Mouse (Mus musculus) heart, adult 2 months (tissue): ENCODE results near the gene Cox6a1. TPM values are rescaled to one million over a fixed set of nuclear protein-coding genes. Genes with fewer than 3 reads are reported as not detected.
"Not testable (repeated sequence)": the region's sequence is repeated elsewhere in the genome, so short reads cannot be mapped to it uniquely, and the experiment has no call there.

ENCODE experiments used
- DNase-seq, 2 experiments: peaks; one replicate each; pipeline ENCODE4 v3.0.0; 2021
- H3K27ac ChIP-seq: fragments of 200-600 bp; 2 replicates; pipeline ENCODE4 v1.8.1; 2022
- H3K27me3 ChIP-seq: fragments of 200-500 bp; 2 replicates; pipeline ENCODE4 v1.6.1; 2012; ENCODE audit warnings: mild to moderate bottlenecking, low read length, inconsistent platforms, mixed read lengths; ENCODE audit not compliant: control insufficient read depth, insufficient read depth
- H3K36me3 ChIP-seq: fragments of 200-500 bp; 2 replicates; pipeline ENCODE4 v1.6.1; 2012; ENCODE audit warnings: low read length, inconsistent platforms; ENCODE audit not compliant: control insufficient read depth, insufficient read depth
- H3K4me1 ChIP-seq: fragments of 200-500 bp; 2 replicates; pipeline ENCODE4 v1.6.1; 2011; ENCODE audit warnings: low read length; ENCODE audit not compliant: control insufficient read depth, insufficient read depth
- H3K4me3 ChIP-seq: fragments of 200-600 bp; 2 replicates; pipeline ENCODE4 v1.8.1; 2022
- H3K79me2 ChIP-seq: fragments of 200-500 bp; replicated peaks from 2 replicates; pipeline ENCODE4 v1.6.1; 2012; ENCODE audit warnings: mild to moderate bottlenecking, inconsistent platforms, low read length, moderate library complexity, mixed read lengths; ENCODE audit not compliant: control insufficient read depth, insufficient read depth
- H3K9ac ChIP-seq: fragments of 200-500 bp; 2 replicates; pipeline ENCODE4 v1.6.1; 2012; ENCODE audit warnings: low read depth, mild to moderate bottlenecking, control low read depth, inconsistent platforms, low read length, mixed read lengths
- CTCF ChIP-seq: fragments of 200-600 bp; IDR thresholded peaks from 2 replicates; pipeline ENCODE4 v1.8.1; 2022; ENCODE audit warnings: antibody characterized with exemption, mild to moderate bottlenecking, moderate library complexity
- EP300 ChIP-seq: fragments of 200-500 bp; IDR thresholded peaks from 2 replicates; pipeline ENCODE4 v1.6.1; 2011; ENCODE audit warnings: low read depth, low read length, control low read depth; ENCODE audit not compliant: insufficient read depth
- POLR2A ChIP-seq: fragments of 200-500 bp; IDR thresholded peaks from 2 replicates; pipeline ENCODE4 v1.6.1; 2011; ENCODE audit warnings: mild to moderate bottlenecking, low read depth, low read length, control low read depth; ENCODE audit not compliant: insufficient read depth
- WGBS: fragments of 180-500 bp; shearing (Covaris S2); methylation state at CpG from one replicate; pipeline ENCODE4 v1.1.7; 2018; 5-methylcytosine and 5-hydroxymethylcytosine counted together
- intact Hi-C: fragments of 180-260 bp; cut with DNase I; formaldehyde crosslinking; loops from one replicate; pipeline ENCODE4 v1.15.1; 2025
- polyA plus RNA-seq: library from polyadenylated mRNA; depleted of rRNA; stranded (reverse); fragments of >200 nt; gene quantifications from 2 replicates; pipeline ENCODE4 v1.2.3, GENCODE M21; 2012
- total RNA-seq, 2 experiments: library from RNA; stranded (reverse); gene quantifications; 2 replicates each; pipeline ENCODE4 v1.2.3; 2021

Gene Cox6a1
- total and polyA plus RNA-seq, 3 experiments, result 232 to 797 (median 256) TPM

DNA sequence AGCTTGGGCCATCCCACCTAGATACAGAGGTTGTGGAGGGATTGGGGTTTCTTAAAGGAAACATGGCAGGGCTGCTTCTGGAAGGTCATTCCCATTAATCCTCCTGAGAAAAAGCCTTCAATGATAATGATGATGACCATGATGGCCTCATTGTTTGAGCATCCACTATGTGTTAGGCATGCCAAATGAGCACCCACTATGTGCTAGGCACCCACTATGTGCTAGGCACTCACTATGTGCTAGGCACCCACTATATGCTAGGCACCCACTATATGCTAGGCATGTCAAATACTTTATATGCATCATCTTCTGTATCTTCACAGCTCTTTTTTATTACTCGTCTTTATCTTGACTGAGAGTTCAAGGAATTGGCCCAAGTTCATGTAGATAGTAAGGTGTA, 44.2 kb upstream of the Cox6a1 start:
- intact Hi-C loops, result no loop called here
- Histone ChIP-seq H3K4me3 (no peak overlapping the region), H3K4me1 (no peaks in the 10 kb centered on the region), H3K27ac (no peak overlapping the region), H3K9ac (no peak overlapping the region), H3K36me3 (no peaks in the 10 kb centered on the region), H3K27me3 (no peaks in the 10 kb centered on the region), H3K79me2 (no peaks in the 10 kb centered on the region)
- TF ChIP-seq EP300, result no peak
- TF ChIP-seq POLR2A, result no peak
- no peak for TF ChIP-seq CTCF
- 61% methylated on average over 1 of the region's 1 CpGs for WGBS
- DNase-seq, result no peak

DNA sequence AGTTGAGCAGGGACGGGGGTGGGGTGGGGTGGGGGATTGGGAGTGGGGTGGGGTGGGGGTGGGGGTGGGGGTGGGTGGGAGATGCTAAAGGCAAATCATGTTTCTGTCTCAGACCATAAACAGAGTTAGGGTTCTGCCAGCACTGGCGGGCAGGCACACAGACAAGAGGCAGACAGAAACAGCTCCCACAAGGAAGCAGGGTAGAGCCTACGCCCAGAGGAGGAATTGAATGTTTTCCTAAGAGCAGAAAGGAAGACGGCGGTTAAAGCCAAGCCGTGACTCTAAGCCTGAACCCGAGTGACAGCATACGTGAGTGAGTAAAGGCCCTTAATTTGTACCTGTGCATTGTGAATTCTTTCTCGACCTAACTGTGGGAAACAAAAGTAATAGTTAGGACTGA, 43.2 kb upstream of the Cox6a1 start:
- 23% methylated on average over 9 of the region's 9 CpGs for WGBS

DNA sequence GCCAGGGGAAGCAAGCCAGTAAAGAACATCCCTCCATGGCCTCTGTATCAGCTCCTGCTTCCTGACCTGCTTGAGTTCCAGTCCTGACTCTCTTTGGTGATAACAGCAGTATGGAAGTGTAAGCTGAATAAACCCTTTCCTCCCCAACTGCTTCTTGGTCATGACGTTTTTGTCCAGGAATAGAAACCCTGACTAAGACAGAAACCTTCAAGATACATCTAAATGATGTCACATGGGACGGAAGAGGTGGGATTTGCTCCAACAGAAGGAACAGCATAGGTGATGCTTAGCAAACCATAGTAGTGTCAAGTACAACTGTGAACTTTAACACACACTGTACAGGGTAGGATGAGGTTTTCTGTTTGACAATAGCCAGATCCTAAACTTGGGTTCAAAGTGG, 30.1 kb upstream of the Cox6a1 start:
- H3K27me3 ChIP-seq, H3K4me3 ChIP-seq, H3K4me1 ChIP-seq, H3K79me2 ChIP-seq, H3K36me3 ChIP-seq, DNase-seq, H3K9ac ChIP-seq, intact Hi-C loops, H3K27ac ChIP-seq: not testable (repeated sequence)
- WGBS, result 52% methylated on average over 2 of the region's 2 CpGs

More for the DNA sequence above, 43.2 kb upstream of the Cox6a1 start:
- Histone ChIP-seq H3K4me1 (no peaks in the 10 kb centered on the region), H3K36me3 (no peaks in the 10 kb centered on the region), H3K27me3 (no peaks in the 10 kb centered on the region), H3K9ac (no peak overlapping the region), H3K27ac (no peak overlapping the region), H3K79me2 (no peaks in the 10 kb centered on the region), H3K4me3 (no peak overlapping the region)
- intact Hi-C loops, result no loop called here
- TF ChIP-seq POLR2A, result no peak
- no peak for TF ChIP-seq CTCF
- no peak for TF ChIP-seq EP300
- DNase-seq, result no peak

GRCm38 (mm10) chr5:115375436-115375835, 26.7 kb upstream of the Cox6a1 start:
- intact Hi-C loops, result no loop called here
- WGBS, result 79% methylated on average over 2 of the region's 2 CpGs
- Histone ChIP-seq H3K79me2 (no peaks in the 10 kb centered on the region), H3K27me3 (peaks cover 3% of the 10 kb centered on the region; the same call in 1 of the 2 replicates), H3K4me3 (no peak overlapping the region), H3K4me1 (no peaks in the 10 kb centered on the region), H3K9ac (no peak overlapping the region), H3K27ac (no peak overlapping the region), H3K36me3 (no peaks in the 10 kb centered on the region)
- no peak for DNase-seq
- no peak for TF ChIP-seq EP300
- peak; percentile 18; the same call in 1 of the 2 replicates for TF ChIP-seq CTCF

DNA sequence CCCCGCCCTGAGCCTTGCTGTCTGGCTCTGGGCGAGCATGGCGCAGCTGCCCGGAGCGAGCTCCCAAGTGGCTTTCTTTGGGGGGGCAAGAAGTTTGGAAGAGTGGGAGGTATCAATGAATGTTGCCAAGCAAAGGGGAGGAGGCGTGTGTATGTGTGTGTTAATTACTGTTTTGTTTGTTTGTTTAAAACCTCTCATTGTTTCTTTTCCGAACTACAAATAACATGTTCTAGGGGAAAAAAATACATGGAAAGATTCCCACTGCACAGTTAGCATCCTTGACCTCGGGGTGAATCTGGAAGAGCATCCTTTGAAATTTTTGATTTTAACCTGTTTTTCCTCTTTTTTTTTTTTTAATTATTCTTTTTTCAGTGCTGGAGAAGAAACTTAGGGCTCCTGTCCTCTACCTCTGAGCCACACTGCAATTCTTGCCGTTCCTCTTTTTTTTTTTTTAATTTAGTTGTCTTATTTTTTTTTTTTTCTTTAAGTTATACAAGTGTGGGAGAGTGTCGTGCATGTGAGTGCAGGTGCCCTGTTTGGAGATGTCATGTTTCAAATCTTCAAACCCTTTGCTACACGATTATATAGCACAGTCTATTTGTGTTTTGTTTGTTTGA, 25.5 kb upstream of the Cox6a1 start:
- Histone ChIP-seq H3K9ac (no peak overlapping the region), H3K27me3 (peaks cover 3% of the 10 kb centered on the region; the same call in 1 of the 2 replicates), H3K4me1 (no peaks in the 10 kb centered on the region), H3K36me3 (no peaks in the 10 kb centered on the region), H3K27ac (no peak overlapping the region), H3K79me2 (no peaks in the 10 kb centered on the region), H3K4me3 (no peak overlapping the region)
- 32% methylated on average over 11 of the region's 11 CpGs for WGBS
- DNase-seq, result no peak
- TF ChIP-seq POLR2A (no peak), EP300 (no peak), CTCF (no peak)
- intact Hi-C loops, result no loop called here

DNA sequence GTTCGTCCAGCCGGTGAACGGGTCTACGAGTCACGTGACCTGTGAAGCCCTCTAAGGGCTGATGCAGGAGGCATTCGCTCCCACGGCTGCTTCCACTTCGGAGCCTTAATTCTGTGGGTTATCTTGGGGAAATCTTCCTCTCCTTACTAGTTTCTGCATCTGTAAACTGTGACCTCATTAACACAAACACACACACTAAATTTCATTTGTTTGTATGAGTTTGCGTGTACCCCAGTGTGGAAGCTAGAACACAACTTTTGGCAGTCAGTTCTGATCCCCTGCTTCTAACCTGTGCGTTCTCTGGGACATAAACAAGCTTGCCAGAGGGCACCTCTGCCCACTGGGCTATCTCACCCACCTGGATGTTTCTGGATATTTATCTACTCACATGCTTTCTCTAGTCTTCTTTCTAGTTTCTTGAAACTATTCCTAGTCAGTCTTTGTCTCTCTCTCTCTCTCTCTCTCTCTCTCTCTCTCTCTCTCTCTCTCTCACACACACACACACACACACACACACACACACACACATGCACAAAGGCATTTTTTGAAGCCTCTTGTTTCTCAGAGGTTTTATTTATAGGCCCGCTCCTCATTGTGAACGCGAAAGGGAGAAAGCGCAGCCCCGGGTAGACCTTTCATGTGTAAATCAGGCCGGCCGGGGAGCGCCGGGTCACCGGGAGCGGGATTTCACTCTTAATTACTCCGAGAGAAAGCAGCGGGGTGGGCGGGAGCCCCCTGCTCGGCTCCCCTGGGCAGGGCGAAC, 24.8 kb upstream of the Cox6a1 start:
- Histone ChIP-seq H3K27me3 (peaks cover 3% of the 10 kb centered on the region; the same call in 1 of the 2 replicates), H3K36me3 (no peaks in the 10 kb centered on the region), H3K9ac (no peak overlapping the region), H3K4me1 (no peaks in the 10 kb centered on the region), H3K27ac (no peak overlapping the region), H3K79me2 (no peaks in the 10 kb centered on the region), H3K4me3 (no peak overlapping the region)
- intact Hi-C loops, result no loop called here
- 30% methylated on average over 26 of the region's 26 CpGs for WGBS
- no peak for DNase-seq
- TF ChIP-seq EP300 (no peak), POLR2A (no peak), CTCF (no peak)
